In genomic region chr3:116389500-116390470, GRCm38 (mm10) we compare ENCODE assay signal across 14 mouse cellular contexts. TPM values are rescaled to one million over a fixed set of nuclear protein-coding genes. Genes with fewer than 3 reads are reported as not detected.
DNase-seq lines count a peak whose midpoint lies in the region; ATAC-seq and TF ChIP-seq lines count a peak whose summit lies in the region.
"Had no signal": no experiment of that assay in that cellular context is flagged by ENCODE, and none has a peak within 500 bp of the region (broad histone marks: within the 10 kb centered on the region; RNA-seq: fewer than 3 reads in every experiment).

No protein-coding gene starts in this region.

- peaks cover 68% of the 10 kb centered on the region for H3K4me1 ChIP-seq in liver, embryonic 12.5 days
- no peaks in the 10 kb centered on the region for H3K4me1 ChIP-seq in lung, postnatal 0 days (ENCODE audit: insufficient read depth, low read depth, low read length)

- H3K4me3 ChIP-seq in liver, embryonic 12.5 days, result peak overlapping the region; percentile 32
- H3K4me3 ChIP-seq in lung, postnatal 0 days (ENCODE audit: low read depth, low read length), result no peak overlapping the region
- H3K4me3 ChIP-seq: hindbrain, embryonic 12.5 days had no signal

- no peaks in the 10 kb centered on the region for H3K9me3 ChIP-seq in liver, embryonic 12.5 days (replicated peaks)
- H3K9me3 ChIP-seq in lung, postnatal 0 days (ENCODE audit: low read length), result no peaks in the 10 kb centered on the region
- H3K9me3 ChIP-seq: hindbrain, embryonic 12.5 days had no signal

- intact Hi-C loops in left cerebral cortex, postnatal 4 days (cut with DNase I), result no loop called here

- peak overlapping the region; percentile 64 for H3K4me2 ChIP-seq in liver, embryonic 12.5 days
- no peak overlapping the region for H3K4me2 ChIP-seq in lung, postnatal 0 days (replicated peaks; ENCODE audit: low read depth, low read length)
- H3K4me2 ChIP-seq: hindbrain, embryonic 12.5 days had no signal

- no peaks in the 10 kb centered on the region for H3K27me3 ChIP-seq in liver, embryonic 12.5 days (replicated peaks)
- no peaks in the 10 kb centered on the region for H3K27me3 ChIP-seq in lung, postnatal 0 days (replicated peaks; ENCODE audit: insufficient read depth, low read length)
- H3K27me3 ChIP-seq: hindbrain, embryonic 12.5 days had no signal

- WGBS in liver, embryonic 12.5 days (ENCODE audit: insufficient replicate concordance), result 52% methylated on average over 14 of the region's 14 CpGs
- 86% methylated on average over 14 of the region's 14 CpGs for WGBS in lung, postnatal 0 days

- no peak for TF ChIP-seq CTCF in lung, postnatal 0 days (IDR thresholded peaks at IDR 0.05)

- peak overlapping the region; percentile 89 for H3K27ac ChIP-seq in liver, embryonic 12.5 days
- no peak overlapping the region for H3K27ac ChIP-seq in lung, postnatal 0 days (ENCODE audit: low read length)
- H3K27ac ChIP-seq: hindbrain, embryonic 12.5 days; macrophage had no signal

- peak overlapping the region; percentile 52 for H3K9ac ChIP-seq in liver, embryonic 12.5 days
- H3K9ac ChIP-seq in lung, postnatal 0 days (replicated peaks; ENCODE audit: low read depth), result no peak overlapping the region
- H3K9ac ChIP-seq: hindbrain, embryonic 12.5 days had no signal

- ATAC-seq in common myeloid progenitor, adult 5-6 weeks (replicated peaks; ENCODE audit: low read depth, poor library complexity, severe bottlenecking), result 0 out of 2 replicates have a peak, but pooled peaks have one; percentile 12
- ATAC-seq in liver, embryonic 12.5 days, result peak; percentile 62
- no peak for ATAC-seq in lung, postnatal 0 days
- ATAC-seq: CD4-positive, CD25-positive, alpha-beta regulatory T cell, adult 4 months; midbrain, embryonic 16.5 days had no signal

- H3K36me3 ChIP-seq in liver, embryonic 12.5 days, result no peaks in the 10 kb centered on the region
- no peaks in the 10 kb centered on the region for H3K36me3 ChIP-seq in lung, postnatal 0 days (ENCODE audit: insufficient read depth, low read length)

- DNase-seq in spleen, adult 12 weeks (ENCODE audit: low spot score), result peak; percentile 21
- no peak for DNase-seq in spleen, postnatal 14 days (ENCODE audit: low spot score in 2 of 2)
- DNase-seq in left cerebral cortex, postnatal 4 days, result no peak
- no peak for DNase-seq in lung, postnatal 4 days
- no peak for DNase-seq in lung, postnatal 0 days (ENCODE audit: low spot score)
- DNase-seq: cerebellum, adult 9-11 months; kidney, adult 8-10 months; layer of hippocampus, postnatal 36 days had no signal

- TF ChIP-seq EP300 in lung, postnatal 0 days (IDR thresholded peaks at IDR 0.05), result no peak

RNA-seq across cellular contexts. Expression of gene Cdc14a, which starts 34.0 kb away (rescaled TPM):
- 21.9 and 34.1 TPM in 2 replicates for total RNA-seq in common myeloid progenitor, adult 5-6 weeks (2017)
- 4.2 and 5.1 TPM in 2 replicates for polyA plus RNA-seq in liver, embryonic 12.5 days (2016; fragmentation: Nextera tagmentation; extraction: Ambion mirVana)
- total RNA-seq in left cerebral cortex, postnatal 4 days (2021), result 1 to 10 TPM; 3.6 to 4.9 TPM
- 8.2 and 8.9 TPM in 2 replicates for polyA plus RNA-seq in lung, postnatal 0 days (2015; fragmentation: Nextera tagmentation; extraction: Ambion mirVana)
